Mouse (Mus musculus) spleen, postnatal 14 days (tissue): ENCODE results near the gene Olfr1025-ps1.

ENCODE experiments used
- DNase-seq, 2 experiments: peaks; one replicate each; pipeline ENCODE4 v3.0.0; 2021 to 2022; ENCODE audit warnings: low spot score in 2 of 2

Gene Olfr1025-ps1

GRCm38 (mm10) chr2:85914893-85915292, at the start of gene Olfr1025-ps1:
Olfr1025-ps1 (plus strand) TSS chr2:85915193.
- DNase-seq, result no peak

DNA sequence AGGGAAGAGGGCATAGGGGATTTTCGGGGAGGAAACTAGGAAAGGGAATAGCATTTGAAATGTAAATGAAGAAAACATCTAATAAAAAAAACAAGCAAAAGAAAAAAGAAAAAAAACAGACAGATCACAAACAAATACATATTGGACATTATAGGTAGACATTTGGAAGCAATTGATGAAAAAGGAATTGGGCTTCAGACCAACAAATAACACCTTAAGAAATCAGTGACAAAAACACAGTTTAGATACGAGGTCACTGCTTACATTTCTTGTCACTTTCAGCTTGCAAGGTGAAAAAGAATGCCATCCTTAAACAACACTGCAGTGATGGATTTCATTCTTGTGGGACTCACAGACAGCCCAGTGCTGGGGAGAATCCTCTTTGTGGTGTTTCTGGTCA, 46.7 kb upstream of the Olfr1025-ps1 start, which contains the start of gene Olfr1022:
Gene Olfr1022 (plus strand): TSS at position 301 of the 400 bp plus-strand sequence.
- DNase-seq, result no peak

DNA sequence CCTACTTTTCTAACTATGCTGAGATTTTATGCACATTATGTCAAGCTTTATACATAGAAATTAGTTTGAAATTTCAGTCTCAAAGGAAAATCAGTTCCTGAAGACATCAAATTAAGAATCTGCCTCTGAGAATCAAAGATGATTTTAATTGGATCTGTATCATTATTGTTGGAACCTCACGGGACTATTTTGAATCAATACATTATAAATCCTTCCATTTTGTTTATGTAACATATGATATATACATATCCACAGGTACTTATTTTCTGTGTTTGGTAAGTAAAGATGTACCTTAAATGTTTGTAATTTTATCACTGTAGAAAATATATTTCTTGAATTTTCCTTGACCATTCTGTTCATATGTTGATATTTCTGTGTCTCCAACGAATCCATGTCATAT, 29.7 kb upstream of the Olfr1025-ps1 start, which contains the start of gene Olfr1023:
Gene Olfr1023 (plus strand): TSS at position 301 of the 400 bp plus-strand sequence.
- DNase-seq, result no peak

DNA sequence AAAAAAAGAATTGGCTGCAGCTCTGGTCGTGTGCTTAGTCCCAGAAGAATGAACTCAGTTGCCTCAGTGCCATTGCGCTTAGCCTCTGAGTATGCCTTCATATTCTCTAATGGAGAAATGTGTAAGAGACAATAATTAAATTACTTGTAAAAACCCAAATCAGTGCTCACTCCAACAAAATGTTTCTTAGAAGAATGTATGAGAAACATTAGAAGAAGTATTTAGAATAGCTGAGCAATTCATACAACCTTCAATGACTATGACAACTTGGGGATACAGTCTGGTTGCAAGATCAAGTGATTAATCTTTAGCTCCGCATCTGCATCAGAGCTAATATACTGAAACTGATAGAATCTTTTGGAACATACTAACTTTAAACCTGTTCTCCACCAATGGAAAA, 10.0 kb upstream of the Olfr1025-ps1 start, which contains the start of gene Olfr1024:
Gene Olfr1024 (minus strand): TSS at position 101 of the 400 bp plus-strand sequence.
- no peak for DNase-seq

DNA sequence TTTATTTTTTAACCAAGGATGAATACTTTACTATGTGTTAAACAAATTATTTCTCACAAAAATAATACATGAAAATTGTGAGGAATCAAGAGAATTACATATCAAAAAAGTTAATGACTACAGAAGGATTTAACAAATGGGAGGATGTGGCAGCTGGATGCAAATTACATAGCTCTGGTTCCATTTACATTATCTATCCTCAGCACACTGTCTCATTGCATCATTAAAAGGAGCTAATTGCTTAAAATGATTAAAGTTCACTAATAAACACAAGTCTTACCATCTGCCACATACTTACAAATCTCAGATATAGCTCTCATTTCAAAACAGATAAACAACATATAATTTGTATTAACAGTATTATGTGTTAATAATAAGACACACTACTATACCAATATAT, 1.8 kb upstream of the Olfr1025-ps1 start:
- DNase-seq, result no peak

DNA sequence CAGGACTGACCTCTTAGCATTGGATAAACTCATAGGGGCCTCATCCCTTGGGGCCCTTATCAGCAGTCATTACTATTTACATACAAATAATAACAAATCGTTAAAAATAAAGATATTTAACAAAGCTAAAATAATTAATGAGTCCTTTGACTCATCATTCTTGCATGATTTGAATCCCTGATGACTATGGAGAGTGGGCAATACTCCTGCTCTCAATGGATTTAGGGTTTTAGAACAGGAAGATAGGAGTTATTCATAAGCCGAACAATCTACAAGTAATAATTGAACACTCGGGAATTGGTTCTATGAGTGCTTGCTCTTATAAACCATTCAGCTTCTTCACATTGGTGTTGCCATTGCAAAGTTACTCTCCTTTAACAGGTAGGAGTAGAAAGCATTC, 6.3 kb downstream of the Olfr1025-ps1 start, which contains the start of gene Olfr1026:
Gene Olfr1026 (plus strand): TSS at position 301 of the 400 bp plus-strand sequence.
- no peak for DNase-seq

- DNase-seq, result no peak
Observed at GRCm38 (mm10) chr2:85950137-85950536, 35.1 kb downstream of the Olfr1025-ps1 start, which contains the start of gene Olfr1028. Olfr1028 (plus strand) TSS chr2:85950437.
